Mouse (Mus musculus): ENCODE measurements around the gene Grhl1.
A peak's percentile ranks its signal among the peaks of the same experiment; 100 is the strongest.
"Not testable (repeated sequence)": the region's sequence is repeated elsewhere in the genome, so short reads cannot be mapped to it uniquely, and the experiment has no call there.

Grhl1 gene

DNA sequence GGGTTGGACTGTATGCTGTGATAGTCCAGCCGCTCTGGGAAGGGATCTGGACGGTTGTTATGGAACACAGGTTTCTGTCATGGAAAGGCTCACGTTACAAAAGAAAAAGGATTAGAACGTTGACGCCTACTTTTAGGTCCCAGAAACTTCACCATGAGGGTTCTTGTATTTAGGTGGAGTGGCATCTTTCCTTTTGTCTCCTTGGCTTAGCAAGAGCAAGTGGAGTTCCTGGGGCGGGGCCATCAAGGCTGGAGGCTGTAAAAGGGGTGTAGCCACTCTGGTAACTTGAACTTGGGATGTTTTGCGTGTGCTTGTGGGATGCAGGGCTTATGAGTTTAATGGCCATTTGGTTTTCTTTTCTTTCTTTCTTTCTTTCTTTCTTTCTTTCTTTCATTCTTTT is 18.3 kb downstream of the Grhl1 start:
- DNase-seq (ENCODE audit: low spot score) = no peak

DNA sequence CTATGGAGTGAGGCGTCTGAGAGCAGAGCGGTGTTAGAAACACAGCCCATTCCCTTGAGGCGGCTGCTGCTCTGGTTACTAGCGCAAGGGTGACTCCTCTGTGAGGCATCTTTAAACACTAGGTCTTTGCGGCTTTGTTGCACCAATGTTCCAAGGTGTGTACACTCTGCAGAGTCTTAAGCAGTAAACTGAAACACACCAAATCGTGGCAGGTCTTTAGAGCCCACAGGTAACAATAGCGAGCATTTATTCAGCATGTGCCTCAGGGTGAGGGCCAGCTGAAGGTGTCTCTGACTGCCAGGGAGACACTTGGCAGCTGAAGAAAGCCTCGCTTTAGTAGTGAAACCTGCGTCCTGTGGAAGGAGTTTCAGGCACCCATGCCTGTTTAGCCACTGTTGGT is 20.0 kb downstream of the Grhl1 start:
- no peak for DNase-seq (ENCODE audit: low spot score)

DNA sequence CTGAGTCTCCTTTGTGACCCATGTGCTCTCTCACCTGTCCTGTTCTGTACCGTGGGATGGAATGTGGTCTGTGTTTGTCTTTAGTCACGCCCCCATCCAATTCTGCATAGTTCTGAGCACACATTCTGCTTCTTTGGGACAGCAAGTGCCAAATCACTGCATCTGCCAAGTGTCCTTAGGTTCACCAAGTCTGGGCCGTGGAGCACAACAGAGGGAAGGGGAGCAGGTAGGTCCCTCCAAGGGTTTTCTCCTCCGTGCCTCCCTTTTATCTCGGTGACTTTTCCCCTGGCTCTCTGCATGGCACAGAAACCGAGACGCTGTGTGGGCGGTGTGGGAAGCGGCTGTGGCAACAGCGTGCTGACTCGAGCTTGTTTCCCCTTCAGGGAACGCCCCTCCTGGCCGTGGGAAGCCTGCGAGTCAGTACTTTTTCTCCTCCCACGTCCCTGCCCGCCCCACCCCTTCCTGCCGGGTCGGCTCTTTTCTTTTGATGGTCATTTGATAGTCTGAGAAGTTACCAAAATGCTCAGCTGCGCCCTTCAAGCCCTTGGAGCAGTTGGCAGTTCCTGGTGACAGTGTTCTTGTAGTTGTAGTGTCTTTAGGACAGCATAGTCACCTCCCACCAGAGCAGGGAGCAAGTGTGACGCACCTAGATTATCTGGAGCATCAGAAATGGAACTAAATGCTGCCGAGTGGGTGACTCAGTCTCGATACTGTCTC is 21.0 kb downstream of the Grhl1 start:
- peak; percentile 56 for DNase-seq (ENCODE audit: low spot score)

DNA sequence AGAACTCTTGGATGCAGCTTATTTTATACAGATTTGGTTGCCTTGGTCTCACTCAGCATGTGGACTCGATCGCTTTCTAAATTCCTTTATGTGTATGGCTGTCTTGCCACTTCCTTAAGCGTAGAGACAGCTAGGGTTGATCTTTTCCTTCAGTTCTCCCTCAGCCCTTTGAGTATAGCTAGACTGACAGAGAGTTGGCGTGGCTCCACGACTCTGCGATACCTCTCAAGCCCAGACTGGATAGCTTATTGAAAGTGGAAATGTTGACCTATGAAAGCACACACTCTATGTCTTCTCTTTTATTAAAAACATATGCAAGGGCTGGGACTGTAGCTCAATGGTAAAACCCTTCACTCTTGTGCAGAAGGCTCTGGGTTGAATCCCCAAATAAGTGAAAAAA is 25.3 kb downstream of the Grhl1 start:
- no peak for DNase-seq (ENCODE audit: low spot score)

DNA sequence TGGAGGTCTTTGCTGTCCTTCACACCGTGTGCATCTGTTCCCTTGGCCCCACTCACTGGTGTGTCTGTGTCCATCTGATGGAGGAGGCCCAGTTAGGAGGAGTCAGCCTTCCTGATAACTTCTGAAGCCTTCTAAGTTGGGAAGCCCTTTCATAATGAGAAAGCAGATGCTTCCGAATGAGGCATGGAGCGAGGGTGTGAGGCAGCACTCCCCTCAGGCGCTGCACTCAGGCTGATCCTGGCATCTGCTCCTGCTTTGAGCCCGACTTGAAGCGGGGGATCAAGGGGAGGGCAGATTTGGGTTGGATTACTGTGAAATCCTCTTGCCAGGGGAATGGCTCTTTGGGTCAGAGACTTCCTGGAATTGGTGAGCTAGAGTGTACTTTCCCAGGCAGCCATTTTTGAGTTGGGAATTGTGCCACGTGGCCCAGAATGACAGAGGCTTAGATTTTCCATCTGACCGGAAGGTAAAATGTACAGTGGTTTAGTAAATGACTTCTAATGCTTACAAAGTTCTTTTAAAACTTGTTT is 27.3 kb downstream of the Grhl1 start:
- DNase-seq (ENCODE audit: low spot score) = no peak

DNA sequence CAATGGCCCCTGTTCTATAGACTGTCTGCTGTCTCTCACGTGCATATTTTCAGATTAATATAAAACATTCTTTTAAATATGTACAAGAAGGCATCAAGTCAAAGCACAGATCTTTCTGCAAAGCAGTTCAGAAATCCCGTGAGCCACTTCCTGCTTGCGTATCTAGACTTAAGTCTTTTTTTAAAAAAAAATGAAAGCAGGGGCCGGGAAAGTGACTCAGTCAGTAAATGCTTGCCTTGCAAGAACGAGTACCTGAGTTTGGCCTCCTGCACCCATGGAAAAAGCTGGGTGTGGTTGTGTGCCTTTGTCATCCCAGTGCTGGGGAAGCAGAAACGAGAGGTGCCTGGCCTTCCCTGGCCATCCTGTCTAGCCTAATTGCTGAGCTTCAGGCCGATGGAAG is 28.0 kb downstream of the Grhl1 start:
- DNase-seq (ENCODE audit: low spot score) = no peak

DNA sequence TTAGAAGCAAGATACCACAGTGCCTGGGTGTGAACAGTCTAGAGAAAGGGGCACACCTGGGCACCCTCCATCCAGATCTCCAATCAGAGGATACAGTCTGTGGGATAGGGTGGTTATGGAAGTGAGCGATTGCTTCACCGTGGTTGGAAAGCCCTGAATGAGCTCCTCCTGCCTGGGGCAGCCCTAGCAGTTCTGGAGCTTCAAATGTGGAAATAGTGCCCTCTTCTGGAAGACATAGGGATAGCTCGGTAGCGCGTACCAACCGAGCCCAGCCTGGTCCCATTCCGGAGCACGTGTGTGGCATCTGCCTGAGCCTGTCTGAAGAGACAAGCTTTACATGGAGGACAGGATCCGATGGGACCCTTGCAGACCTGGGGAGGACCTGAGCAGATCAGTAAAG is 28.7 kb downstream of the Grhl1 start:
- DNase-seq (ENCODE audit: low spot score) = peak; percentile 40

DNA sequence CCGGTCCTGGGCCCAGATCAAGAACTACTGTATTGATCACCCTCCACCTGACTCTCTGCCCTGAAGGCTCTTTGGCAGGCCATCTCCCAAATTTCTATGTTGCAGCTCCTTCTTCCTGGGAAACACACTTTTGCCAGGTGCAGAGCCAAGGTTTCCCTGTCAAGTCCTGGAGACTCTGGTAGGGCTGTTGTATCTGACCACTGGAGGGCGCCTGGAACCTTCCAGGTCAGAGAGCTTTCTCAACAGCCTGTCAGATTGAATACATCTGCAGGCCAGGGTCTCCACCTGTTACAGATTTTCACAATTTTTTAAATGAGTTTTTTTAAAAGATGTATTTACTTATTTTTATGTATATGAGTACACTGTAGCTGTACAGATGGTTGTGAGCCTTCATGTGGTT is 31.2 kb downstream of the Grhl1 start:
- DNase-seq (ENCODE audit: low spot score) = peak; percentile 29

DNA sequence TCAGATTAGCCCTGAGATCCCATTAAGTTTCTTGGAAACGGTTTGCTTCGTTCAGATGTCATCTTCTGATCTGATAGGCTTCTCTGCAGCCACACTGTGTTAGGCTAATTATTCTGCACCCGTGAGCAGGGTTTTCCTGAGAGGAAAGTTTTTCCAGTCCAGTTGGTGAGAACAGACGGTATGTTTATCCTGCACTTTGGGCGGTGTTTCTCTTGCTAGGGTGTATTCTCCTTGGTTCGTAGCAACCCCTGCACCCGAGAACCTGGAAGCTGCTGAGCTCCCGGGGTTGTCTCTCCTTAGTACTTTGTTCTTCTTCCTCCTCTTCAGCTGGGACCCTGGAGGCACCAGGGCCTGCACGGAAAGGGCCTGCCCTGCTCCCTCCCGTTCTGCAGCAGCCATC is 34.1 kb downstream of the Grhl1 start:
- no peak for DNase-seq (ENCODE audit: low spot score)

DNA sequence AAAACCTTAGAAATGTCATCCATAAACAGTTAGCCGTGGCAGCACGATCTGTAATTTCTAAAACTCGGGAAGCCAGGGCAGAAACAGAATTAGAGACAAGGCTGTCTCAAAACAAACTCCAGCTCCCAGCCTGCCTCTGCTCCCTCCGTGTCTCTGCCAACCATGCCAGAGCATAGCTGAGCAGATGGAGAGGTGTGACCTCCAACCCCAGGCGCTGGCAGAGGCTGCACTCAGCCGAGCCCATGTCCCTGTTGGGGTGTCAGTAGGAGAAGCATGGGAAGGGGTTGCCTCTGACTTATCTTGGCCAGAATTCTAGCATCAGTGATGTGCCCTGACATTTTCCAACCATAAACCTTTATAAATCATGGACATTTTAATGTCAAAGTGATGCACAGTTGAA is 40.5 kb downstream of the Grhl1 start:
- no peak for DNase-seq (ENCODE audit: low spot score)

DNA sequence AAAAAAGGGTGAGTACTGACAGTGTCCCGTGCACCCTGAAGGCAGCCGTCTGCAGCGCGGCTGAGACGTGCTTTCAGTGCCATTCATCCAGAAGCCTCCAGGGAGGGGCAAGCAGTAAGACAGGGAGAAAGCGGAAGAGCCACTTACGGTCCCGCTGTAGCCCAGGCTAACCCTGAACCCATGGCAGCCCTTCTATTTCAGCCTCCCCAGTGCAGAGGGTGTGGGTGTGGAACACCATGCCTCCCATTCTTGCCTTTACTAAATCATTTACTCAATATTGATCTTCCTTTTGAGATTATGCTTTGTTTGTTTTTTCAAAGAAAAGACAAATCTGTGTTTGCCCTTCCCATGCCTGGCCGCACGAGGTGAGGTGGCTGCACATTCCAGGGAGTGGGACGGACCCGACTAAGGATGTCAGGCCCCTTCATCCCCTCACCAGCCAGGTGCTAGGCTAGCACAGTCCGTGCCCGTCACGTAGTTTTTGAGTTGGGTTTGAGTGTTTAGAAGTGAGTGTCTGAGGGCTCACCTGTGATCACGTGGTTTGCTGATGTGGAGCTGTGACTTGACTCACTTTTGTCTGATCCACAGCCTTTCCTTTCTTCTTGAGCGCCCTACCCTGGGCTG is 42.5 kb downstream of the Grhl1 start:
- DNase-seq (ENCODE audit: low spot score) = no peak

DNA sequence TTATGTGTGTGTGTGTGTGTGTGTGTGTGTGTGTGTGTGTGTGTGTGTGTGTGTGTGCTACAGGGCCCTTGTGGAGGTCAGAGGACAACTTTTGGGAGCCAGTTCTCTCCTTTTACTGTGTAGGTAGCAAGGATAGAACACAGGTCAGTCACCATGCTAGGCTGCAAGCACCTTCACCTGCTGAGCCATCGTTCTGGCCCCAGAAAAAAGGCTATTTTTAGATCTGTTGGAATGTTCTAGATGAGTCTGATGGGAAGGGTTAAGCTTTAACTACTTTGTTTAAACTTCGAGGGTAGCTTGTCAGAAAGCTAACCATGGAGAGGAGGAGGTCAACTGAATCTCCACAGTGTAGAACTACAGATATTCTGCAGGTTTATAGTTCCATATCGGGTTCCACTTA is 43.1 kb downstream of the Grhl1 start:
- no peak for DNase-seq (ENCODE audit: low spot score)

DNA sequence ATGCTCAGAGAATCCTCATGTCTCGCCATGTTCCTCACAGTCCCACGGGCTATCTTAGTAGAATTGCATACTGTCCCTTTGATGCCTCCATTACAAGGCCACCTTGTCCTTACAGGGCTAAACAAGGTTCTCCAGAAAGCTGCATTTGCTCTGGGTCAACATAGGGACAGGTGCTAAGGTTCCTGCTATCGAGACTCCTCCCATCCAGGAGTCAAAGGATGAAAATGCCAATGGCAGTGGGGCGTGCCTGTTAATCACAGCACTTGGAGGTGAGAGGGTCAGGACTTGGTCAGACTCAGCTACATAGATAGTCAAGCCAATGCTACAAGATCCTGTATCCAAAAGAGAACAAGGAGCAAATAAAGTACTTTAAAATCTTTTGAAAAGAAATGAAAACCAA is 47.4 kb downstream of the Grhl1 start:
- no peak for DNase-seq (ENCODE audit: low spot score)

DNA sequence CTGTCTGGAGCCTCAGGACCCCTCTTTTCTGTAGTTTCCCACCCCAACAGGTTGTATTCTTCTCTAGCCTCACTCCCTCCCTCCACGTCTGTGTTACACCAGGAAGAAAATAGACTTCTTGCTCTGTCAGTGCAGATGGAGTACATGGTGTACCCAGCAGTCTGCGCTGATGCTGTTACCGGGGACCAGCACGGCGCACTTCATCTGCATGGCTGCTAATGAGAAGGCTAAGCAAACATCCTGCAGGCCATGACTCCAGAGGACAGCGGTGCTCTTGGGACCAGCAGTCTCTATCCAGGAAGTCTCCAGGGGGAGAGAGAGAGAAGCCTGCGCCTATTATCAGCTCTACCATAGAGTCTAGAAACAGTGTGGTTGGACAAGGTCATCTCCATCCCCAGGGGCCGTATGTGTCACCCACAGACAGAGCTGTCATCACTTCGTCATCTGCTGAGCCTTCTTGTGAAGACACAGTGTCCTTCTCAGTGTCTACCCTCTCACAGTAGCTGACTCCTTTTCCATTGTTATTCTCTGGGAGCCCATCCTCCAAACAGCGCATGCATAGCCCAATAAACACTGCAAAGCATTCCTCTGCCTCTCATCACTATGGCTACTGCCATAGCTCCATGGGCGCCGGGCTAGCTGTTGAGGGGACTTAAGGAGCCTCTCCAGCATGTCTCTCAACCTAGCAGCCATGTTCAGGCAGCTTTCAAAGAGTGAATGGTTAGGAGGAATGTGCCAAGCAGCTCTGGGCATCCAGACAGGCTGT is 51.6 kb downstream of the Grhl1 start:
- DNase-seq (ENCODE audit: low spot score) = no peak

DNA sequence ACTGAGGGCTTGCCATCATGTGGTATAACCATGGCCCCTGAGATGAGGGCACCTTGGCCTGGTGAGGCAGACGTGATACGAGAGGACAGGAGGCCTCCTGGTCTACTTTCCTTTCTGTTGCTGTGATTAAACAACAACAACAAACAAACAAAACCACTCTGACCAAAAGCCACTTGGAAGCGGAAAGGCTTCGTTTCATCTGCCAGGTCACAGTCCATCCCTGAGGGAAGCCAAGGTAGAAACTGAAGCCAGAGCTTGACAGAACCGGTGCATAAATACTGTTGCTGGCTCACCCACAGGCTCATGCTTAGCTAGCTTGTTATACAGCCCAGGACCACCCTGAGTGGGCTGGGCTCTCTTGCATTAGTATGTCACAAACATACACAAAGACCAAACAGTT is 54.3 kb downstream of the Grhl1 start:
- no peak for DNase-seq (ENCODE audit: low spot score)

DNA sequence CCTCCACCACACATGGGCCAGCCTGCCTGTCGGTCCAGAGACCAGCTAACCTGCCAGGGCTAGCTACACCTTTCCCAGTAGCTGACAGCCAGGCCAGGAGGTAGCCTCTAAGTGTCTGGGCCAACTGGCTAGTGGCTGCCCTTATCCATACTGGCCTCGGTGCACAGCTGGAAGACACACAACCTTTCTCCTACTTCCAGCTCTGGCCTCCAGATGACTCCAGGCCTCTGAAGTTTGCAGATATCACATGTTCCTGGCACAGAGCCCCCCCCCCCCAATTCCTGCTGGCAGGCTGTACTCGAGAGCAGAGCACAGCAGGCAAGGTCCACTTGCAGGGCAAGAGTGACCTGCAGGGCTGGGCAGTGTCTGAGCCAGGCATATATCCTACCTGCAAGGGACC is 55.1 kb downstream of the Grhl1 start:
- DNase-seq (ENCODE audit: low spot score) = no peak

DNA sequence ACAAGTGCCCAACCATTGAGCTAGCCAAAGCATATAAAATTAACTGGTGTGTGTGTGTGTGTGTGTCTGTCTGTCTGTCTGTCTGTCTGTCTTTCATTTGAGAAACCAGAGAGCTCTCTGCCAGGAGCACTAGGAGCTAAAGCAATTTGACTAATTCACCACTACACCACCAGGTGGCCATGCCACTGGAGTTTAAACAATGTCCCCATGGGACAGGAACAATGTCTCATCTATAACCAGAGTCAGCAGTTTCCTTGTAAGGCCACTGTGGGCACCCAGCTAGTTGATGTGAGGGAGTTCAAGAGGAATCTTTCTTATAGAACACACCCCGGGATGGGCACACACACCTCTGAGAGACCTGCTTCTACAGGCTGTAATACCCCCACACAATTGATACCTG is 58.1 kb downstream of the Grhl1 start:
- DNase-seq (ENCODE audit: low spot score) = no peak

DNA sequence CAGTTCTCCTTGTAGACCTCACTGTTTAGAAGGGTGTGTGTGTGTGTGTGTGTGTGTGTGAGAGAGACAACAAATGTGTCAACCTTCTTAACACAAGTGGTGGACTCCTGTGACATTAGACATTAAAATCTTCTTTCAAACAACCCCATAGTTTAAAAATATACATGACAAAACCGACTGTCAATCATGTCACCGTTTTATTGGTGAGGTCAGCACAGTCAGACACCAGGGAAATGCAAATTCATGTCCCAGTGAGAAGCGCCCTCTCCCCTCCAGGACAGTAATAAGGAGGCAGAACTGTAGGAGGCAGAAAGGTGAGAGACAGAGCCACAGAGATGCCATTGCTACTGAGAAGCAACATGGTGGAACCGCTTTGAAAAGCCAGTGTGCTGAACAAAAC is 60.3 kb downstream of the Grhl1 start:
- DNase-seq (ENCODE audit: low spot score) = no peak

DNA sequence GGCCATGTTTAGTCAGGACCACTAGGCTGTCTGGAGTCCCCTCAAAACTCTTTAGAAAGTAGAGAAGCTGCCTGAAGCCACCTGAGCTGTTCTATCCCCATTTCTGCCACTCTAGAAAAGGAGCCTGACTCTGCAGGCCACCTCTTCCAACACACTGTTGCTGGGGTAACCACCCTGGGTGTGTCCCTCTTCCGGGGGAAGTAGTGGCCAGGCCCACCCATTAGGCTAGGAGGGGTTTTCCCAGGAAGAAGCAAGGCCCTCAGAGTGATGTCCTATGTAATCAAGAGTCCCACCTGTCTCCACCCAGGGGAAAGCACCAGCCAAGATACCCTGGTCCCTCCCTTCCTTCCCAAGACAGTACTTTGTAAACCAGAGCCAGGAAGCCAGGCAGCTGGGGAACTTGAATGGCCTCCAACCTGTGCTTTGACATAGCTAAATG is 61.7 kb downstream of the Grhl1 start:
- DNase-seq (ENCODE audit: low spot score) = no peak

DNA sequence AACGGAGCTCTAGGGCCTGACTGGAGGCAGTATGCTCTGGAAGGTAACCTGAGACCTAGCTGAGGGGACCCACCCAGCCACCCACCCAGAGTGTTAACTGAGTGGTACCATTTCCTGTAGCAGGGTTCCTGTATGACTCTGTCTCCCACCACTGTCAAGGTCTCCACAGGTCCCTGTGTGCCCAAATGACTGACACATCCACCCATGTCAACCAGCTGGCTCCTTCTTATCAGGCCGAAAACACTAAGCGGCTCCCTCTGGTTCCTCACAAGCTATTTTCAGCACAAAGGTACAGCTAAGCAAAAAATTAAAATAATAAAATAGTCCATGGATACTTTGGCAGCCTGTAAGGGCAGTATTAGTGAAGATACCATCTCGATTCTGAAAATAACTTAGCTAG is 62.1 kb downstream of the Grhl1 start:
- no peak for DNase-seq (ENCODE audit: low spot score)

DNA sequence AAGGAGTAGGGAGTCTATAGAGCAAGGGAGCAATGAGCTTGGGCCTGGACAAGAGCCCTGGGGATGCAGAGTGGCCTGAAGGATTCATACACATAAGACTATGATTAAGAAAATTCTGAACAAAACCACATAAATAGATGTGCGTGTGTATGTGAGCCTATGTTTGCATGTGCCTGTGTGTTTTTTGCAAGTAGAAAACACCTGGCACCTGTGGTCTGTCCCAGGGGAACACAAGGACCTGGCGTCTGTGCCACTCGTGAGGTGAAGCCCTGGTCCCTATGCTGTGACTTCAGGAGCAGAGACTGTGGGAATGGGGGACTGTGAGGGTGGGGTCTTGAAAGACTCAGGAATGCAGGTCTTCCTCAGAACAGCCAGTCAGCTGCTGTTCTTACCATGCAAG is 62.6 kb downstream of the Grhl1 start:
- DNase-seq (ENCODE audit: low spot score) = no peak

DNA sequence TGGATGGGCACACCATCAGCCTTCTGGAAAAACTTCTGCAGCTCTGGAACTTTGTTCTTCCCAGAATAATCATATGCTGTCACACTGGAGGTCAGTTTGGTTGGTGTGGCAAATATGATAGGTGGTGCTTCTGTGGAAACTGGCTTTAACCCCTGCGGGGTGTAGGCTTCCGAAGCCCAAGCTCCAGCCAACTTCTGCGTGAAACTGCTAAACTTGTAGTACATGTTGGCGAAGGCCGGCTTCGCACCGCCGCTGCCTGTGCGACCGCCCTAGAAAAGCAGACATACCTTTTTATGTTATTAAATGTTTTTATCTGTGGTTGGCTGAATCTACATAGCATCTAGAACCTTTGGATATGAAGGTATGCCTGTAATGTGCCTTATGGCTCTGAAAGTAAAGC is 66.7 kb downstream of the Grhl1 start:
- not testable (repeated sequence) for DNase-seq (ENCODE audit: low spot score)

DNA sequence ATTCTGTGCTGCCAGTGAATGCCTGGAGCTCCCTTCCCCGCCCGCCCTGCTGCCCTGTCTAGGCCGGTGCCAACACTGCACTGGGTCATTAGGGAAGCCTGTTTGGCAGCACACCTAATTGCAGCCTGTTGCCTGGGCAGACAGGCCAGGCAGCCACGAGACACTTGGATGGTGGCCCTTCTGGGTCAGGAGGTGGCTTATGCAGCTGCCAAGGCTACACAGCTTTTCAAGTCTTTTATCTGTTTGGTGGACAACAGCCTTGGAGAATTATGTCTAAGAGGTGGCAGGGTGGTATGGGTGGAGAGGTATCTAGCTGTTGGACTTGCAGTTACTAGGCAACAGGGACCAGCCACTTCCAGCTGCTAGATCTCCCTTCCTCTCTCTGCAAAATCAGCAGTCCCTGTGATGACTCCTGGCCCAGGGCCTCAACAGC is 70.3 kb downstream of the Grhl1 start:
- DNase-seq (ENCODE audit: low spot score) = no peak
